Mouse (Mus musculus) macrophage (primary cell): ENCODE measurements around the gene Nrarp. TPM values are rescaled to one million over a fixed set of nuclear protein-coding genes. Genes with fewer than 3 reads are reported as not detected.
A peak's percentile ranks its signal among the peaks of the same experiment; 100 is the strongest.

Experiments used
- H3K27ac ChIP-seq: fragments of 350-480 bp; formaldehyde crosslinking; 2 replicates; pipeline ENCODE4 v1.9.0; 2021
- H3K36me3 ChIP-seq: fragments of 350-480 bp; formaldehyde crosslinking; 2 replicates; pipeline ENCODE4 v1.9.0; 2021; ENCODE audit errors: inconsistent target
- H3K4me3 ChIP-seq: fragments of 350-480 bp; formaldehyde crosslinking; 2 replicates; pipeline ENCODE4 v1.9.0; 2021; ENCODE audit errors: inconsistent target
- H3K79me2 ChIP-seq: fragments of 350-480 bp; formaldehyde crosslinking; 2 replicates; pipeline ENCODE4 v1.9.0; 2021; ENCODE audit errors: inconsistent target
- WGBS: methylation state at CpG from one replicate; pipeline ENCODE4 v1.1.7; 2026; ENCODE audit warnings: inconsistent platforms; ENCODE audit not compliant: missing documents; 5-methylcytosine and 5-hydroxymethylcytosine counted together
- polyA plus RNA-seq: library from polyadenylated mRNA; stranded (reverse); fragments of 250-400 nt; gene quantifications from 3 replicates; pipeline ENCODE4 v1.2.4, GENCODE M21; 2018; ENCODE audit warnings: inconsistent platforms

Nrarp gene
- polyA plus RNA-seq, 1 experiment from 2014 or later: not detected

- WGBS: 2% methylated on average over 17 of the region's 17 CpGs
- peak within 1 kb of the TSS; percentile 78 for H3K4me3 ChIP-seq
- H3K36me3 ChIP-seq: no peaks in the 10 kb centered on the region
- peaks cover 13% of the 10 kb centered on the region for H3K79me2 ChIP-seq
- peak within 1 kb of the TSS; percentile 80 for H3K27ac ChIP-seq
These were observed 43.9 kb downstream of the Nrarp start, which contains the start of gene Tubb4b for GRCm38 (mm10) chr2:25224492-25224765. Gene Tubb4b (minus strand): TSS chr2:25224702.

DNA sequence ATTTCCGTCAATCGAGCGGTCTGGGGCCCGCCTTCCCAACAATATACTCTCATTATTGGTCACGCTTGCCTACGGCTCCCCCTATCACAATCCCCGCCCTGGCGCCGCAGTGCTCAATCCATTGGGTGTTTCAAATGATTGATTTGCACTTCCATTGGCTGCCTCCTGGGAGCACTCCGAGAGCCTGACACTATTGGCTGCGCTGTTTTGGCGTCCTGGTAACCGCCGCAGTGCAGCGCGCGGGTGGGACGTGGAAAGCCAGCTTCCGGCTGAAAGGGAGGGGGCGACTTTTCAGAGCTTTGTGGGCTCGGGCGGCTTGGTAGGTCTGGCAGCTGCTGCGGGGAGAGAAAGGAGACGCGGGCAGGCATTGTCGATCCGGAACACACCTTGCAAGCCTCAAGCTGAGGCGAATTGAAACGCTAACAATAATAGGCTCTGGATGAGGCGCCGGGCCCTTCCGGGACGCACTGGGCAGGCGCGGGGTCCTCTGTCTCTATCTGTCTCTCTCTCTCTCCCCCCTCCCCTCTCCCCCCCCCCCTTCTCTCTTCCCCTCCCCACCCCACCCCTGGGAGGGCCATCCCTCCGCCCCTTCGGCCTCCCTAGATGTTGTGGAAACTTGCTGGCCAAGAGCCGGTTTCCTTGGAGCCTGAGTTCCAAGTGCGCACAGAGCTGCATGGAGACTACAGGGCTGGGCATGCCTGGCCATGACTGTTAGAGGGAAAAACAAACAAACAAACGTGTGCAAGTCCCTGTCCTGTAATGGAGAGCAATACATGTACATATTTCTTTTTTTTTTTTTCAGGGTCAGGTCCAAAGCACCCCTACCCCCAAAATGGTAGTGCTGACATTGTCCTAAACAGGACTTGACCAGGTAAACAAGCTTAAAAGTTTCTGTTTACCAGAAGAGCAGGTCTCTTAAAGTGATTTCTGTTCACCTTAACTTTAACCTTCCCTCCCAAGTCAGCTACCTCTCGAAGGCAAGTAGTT is 44.5 kb downstream of the Nrarp start:
- Histone ChIP-seq H3K4me3 (peak overlapping the region; percentile 78), H3K27ac (peak overlapping the region; percentile 80), H3K79me2 (peaks cover 13% of the 10 kb centered on the region), H3K36me3 (no peaks in the 10 kb centered on the region)
- 3% methylated on average over 33 of the region's 41 CpGs for WGBS

DNA sequence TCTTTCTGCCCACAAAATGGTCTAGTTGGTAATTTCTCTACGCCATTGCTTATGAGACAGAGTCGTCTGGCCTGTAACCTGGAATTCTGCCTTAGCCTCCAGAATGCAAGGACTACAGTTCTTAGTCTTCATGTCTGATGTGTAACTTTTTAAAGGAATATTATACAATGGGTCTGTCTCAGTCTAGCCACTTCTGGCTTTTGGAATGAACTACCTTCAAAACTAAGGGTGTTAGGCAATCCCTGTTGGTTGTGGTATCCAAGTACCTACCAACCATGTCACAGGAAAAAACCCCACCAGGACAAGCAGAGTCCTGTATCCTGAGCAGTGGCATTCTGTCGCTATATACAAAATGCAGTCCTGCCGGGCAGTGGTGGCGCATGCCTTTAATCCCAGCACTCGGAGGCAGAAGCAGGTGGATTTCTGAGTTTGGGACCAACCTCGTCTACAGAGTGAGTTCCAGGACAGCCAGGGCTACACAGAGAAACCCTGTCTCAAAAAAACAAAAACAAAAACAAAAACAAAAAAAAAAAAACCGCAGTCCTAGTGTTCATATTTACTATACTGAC is 45.3 kb downstream of the Nrarp start:
- 88% methylated on average over 8 of the region's 8 CpGs for WGBS
- peaks cover 13% of the 10 kb centered on the region for H3K79me2 ChIP-seq
- H3K27ac ChIP-seq: peak overlapping the region; percentile 80
- H3K36me3 ChIP-seq: no peaks in the 10 kb centered on the region
- H3K4me3 ChIP-seq: peak overlapping the region; percentile 78

DNA sequence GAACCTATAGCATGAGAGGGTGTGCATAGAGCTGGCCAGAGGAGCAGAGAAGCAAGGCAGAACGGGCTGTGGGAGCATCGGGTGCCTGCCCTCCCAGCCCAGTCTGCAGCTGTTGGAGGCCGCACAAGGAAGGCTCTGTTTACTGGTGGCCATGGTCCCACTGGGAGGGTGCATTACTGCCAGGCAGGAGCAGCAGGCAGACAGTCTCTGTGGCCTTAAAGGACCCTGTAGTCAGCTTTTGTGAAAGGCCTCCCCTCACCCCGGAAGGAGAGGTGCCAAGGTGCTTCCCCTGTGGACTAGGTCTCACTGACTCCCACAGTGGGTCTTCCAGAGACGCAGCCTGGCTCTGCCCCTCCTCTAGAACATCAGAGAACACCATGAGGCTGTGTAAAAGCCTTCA is 46.3 kb downstream of the Nrarp start:
- no peaks in the 10 kb centered on the region for H3K36me3 ChIP-seq
- WGBS: 87% methylated on average over 5 of the region's 5 CpGs
- no peak overlapping the region for H3K4me3 ChIP-seq
- no peak overlapping the region for H3K27ac ChIP-seq
- H3K79me2 ChIP-seq: peaks cover 13% of the 10 kb centered on the region

GRCm38 (mm10) chr2:25227406-25227805 is 46.8 kb downstream of the Nrarp start:
- peaks cover 13% of the 10 kb centered on the region for H3K79me2 ChIP-seq
- 98% methylated on average over 4 of the region's 4 CpGs for whole genome bisulfite sequencing
- H3K4me3 ChIP-seq: no peak overlapping the region
- H3K36me3 ChIP-seq: no peaks in the 10 kb centered on the region
- H3K27ac ChIP-seq: no peak overlapping the region

- peak overlapping the region; percentile 22 for H3K4me3 ChIP-seq
- H3K36me3 ChIP-seq: no peaks in the 10 kb centered on the region
- peak overlapping the region; percentile 46; the same call in 1 of the 2 replicates for H3K27ac ChIP-seq
- peaks cover 6% of the 10 kb centered on the region for H3K79me2 ChIP-seq
- WGBS: 1% methylated on average over 7 of the region's 7 CpGs
These were observed 47.9 kb downstream of the Nrarp start for GRCm38 (mm10) chr2:25228431-25228889.

- 94% methylated on average over 6 of the region's 6 CpGs for WGBS
- H3K27ac ChIP-seq: no peak overlapping the region
- H3K4me3 ChIP-seq: no peak overlapping the region
- H3K79me2 ChIP-seq: peaks cover under 1% of the 10 kb centered on the region; the same call in 1 of the 2 replicates
- H3K36me3 ChIP-seq: no peaks in the 10 kb centered on the region
These were observed 48.5 kb downstream of the Nrarp start for GRCm38 (mm10) chr2:25228995-25229530.

DNA sequence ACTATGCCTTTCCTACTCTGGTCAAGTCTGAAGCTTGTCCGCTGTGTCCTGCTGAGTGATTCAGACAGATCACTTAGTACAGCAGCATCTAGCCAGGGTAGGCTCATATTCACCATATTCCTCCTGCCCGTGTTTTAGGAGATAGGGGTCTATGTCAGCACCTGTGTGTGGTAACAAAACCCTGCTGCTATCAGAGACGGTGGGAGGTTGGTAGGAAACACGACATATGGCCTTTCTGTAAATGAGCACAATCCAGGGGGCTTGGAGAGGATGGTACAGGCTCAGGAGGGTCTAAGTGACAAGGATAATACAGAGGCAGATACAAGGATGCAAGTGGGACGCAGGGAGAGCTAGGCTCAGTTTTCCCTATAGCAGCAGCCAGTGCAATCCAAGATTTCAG is 49.0 kb downstream of the Nrarp start:
- no peak overlapping the region for H3K4me3 ChIP-seq
- H3K79me2 ChIP-seq: no peaks in the 10 kb centered on the region
- 95% methylated on average over 5 of the region's 5 CpGs for WGBS
- no peak overlapping the region for H3K27ac ChIP-seq
- H3K36me3 ChIP-seq: no peaks in the 10 kb centered on the region

DNA sequence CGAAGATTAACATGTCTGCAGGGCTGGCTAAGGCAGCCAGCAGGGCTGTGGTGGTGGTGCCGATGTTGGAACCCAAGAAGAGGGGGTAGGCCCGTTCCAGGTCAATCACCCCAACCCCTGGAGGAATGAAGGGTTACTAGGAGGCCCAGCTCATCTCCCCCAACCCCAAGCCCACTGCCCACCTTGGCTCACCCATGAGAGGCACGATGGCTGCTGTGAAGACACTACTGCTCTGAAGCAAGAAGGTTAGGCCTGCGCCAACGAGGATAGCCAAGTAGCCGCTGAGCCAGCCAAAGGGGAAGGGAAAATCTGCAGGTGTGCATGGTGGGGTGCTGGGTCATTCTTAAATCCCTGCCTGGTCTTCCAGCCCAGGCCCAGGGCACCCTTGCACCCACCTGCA is 50.0 kb downstream of the Nrarp start:
- 100% methylated on average over 7 of the region's 7 CpGs for WGBS
- no peak overlapping the region for H3K4me3 ChIP-seq
- H3K79me2 ChIP-seq: no peaks in the 10 kb centered on the region
- H3K27ac ChIP-seq: no peak overlapping the region
- no peaks in the 10 kb centered on the region for H3K36me3 ChIP-seq

- Histone ChIP-seq H3K4me3 (no peak overlapping the region), H3K36me3 (no peaks in the 10 kb centered on the region), H3K27ac (no peak overlapping the region), H3K79me2 (no peaks in the 10 kb centered on the region)
- 91% methylated on average over 12 of the region's 12 CpGs for WGBS
These were observed 50.5 kb downstream of the Nrarp start for GRCm38 (mm10) chr2:25231038-25231437.

Other genes with a start within 250 kb of the Nrarp start
- 31.6 to 60.4 TPM (median 40.5 TPM) in 3 replicates for gene Arrdc1, start 245.5 kb upstream of the Nrarp start, polyA plus RNA-seq
- gene Zmynd19, start 231.0 kb upstream of the Nrarp start, polyA plus RNA-seq: 4.4 to 23.2 TPM (median 5.6 TPM) in 3 replicates
- 5.7 to 9.6 TPM (median 7.8 TPM) in 3 replicates for gene Dph7, start 218.4 kb upstream of the Nrarp start, polyA plus RNA-seq
- gene Mrpl41, start 205.7 kb upstream of the Nrarp start, polyA plus RNA-seq: 63.2 to 80.5 TPM (median 76.8 TPM) in 3 replicates
- gene Pnpla7, start 204.7 kb upstream of the Nrarp start, polyA plus RNA-seq: 43.8 to 153 TPM (median 111 TPM) in 3 replicates
- gene Nsmf, start 126.4 kb upstream of the Nrarp start, polyA plus RNA-seq: 4.8 to 12.0 TPM (median 8.9 TPM) in 3 replicates
- not detected in 3 replicates for gene Entpd8, start 100.5 kb upstream of the Nrarp start, polyA plus RNA-seq
- not detected in 3 replicates for gene Noxa1, start 85.6 kb upstream of the Nrarp start, polyA plus RNA-seq
- gene Tor4a, start 16.1 kb downstream of the Nrarp start, polyA plus RNA-seq: 56.5 to 71.1 TPM (median 57.4 TPM) in 3 replicates
- 18.9 to 30.4 TPM (median 29.5 TPM) in 3 replicates for gene Nelfb, start 30.7 kb downstream of the Nrarp start, polyA plus RNA-seq
- not detected in 3 replicates for gene Stpg3, start 33.9 kb downstream of the Nrarp start, polyA plus RNA-seq
- not detected in 3 replicates for gene Fam166a, start 38.0 kb downstream of the Nrarp start, polyA plus RNA-seq
- gene Tubb4b, start 43.9 kb downstream of the Nrarp start, polyA plus RNA-seq: 49.1 to 144 TPM (median 76.8 TPM) in 3 replicates
- not detected in 3 replicates for gene Slc34a3, start 53.6 kb downstream of the Nrarp start, polyA plus RNA-seq
- not detected in 3 replicates for gene Rnf224, start 56.0 kb downstream of the Nrarp start, polyA plus RNA-seq
- gene Rnf208, start 61.5 kb downstream of the Nrarp start, polyA plus RNA-seq: 0.21 to 0.42 TPM in 2 of 3 replicates, not detected in the other
- gene Cysrt1, start 61.7 kb downstream of the Nrarp start, polyA plus RNA-seq: not detected in 3 replicates
- 3.0 to 6.1 TPM (median 4.7 TPM) in 3 replicates for gene AL732309.1, start 66.1 kb downstream of the Nrarp start, polyA plus RNA-seq
- gene Tmem203, start 74.7 kb downstream of the Nrarp start, polyA plus RNA-seq: 5.9 to 17.1 TPM (median 12.4 TPM) in 3 replicates
- 6.1 to 7.8 TPM (median 6.6 TPM) in 3 replicates for gene Tprn, start 81.9 kb downstream of the Nrarp start, polyA plus RNA-seq
- 26.0 to 60.7 TPM (median 55.7 TPM) in 3 replicates for gene Ssna1, start 91.7 kb downstream of the Nrarp start, polyA plus RNA-seq
- 51.0 to 59.8 TPM (median 54.1 TPM) in 3 replicates for gene Anapc2, start 91.7 kb downstream of the Nrarp start, polyA plus RNA-seq
- not detected in 3 replicates for gene Tmem210, start 107.4 kb downstream of the Nrarp start, polyA plus RNA-seq
- not detected in 3 replicates for gene Lrrc26, start 109.2 kb downstream of the Nrarp start, polyA plus RNA-seq
- not detected in 3 replicates for gene Grin1, start 138.4 kb downstream of the Nrarp start, polyA plus RNA-seq
- 36.0 to 43.5 TPM (median 43.4 TPM) in 3 replicates for gene Man1b1, start 151.6 kb downstream of the Nrarp start, polyA plus RNA-seq
- gene Dpp7, start 175.6 kb downstream of the Nrarp start, polyA plus RNA-seq: 101 to 192 TPM (median 107 TPM) in 3 replicates
- 55.8 to 128 TPM (median 119 TPM) in 3 replicates for gene Uap1l1, start 184.9 kb downstream of the Nrarp start, polyA plus RNA-seq
- gene Sapcd2, start 191.6 kb downstream of the Nrarp start, polyA plus RNA-seq: 0.13 to 0.73 TPM in 2 of 3 replicates, not detected in the other
- 0.07 TPM in 1 of 3 replicates, not detected in the others for gene Entpd2, start 215.1 kb downstream of the Nrarp start, polyA plus RNA-seq
- 1.2 to 2.9 TPM (median 2.5 TPM) in 3 replicates for gene Npdc1, start 218.6 kb downstream of the Nrarp start, polyA plus RNA-seq
- gene Fut7, start 242.5 kb downstream of the Nrarp start, polyA plus RNA-seq: 1.3 to 2.4 TPM (median 2.2 TPM) in 3 replicates
- 9.5 to 19.7 TPM (median 13.5 TPM) in 3 replicates for gene Abca2, start 247.9 kb downstream of the Nrarp start, polyA plus RNA-seq